ENCODE assay signal across 8 mouse cellular contexts in genomic region chr7:126975493-126975892, GRCm38 (mm10). TPM values are rescaled to one million over a fixed set of nuclear protein-coding genes. Genes with fewer than 3 reads are reported as not detected.
DNase-seq lines count a peak whose midpoint lies in the region; ATAC-seq lines count a peak whose summit lies in the region.

No protein-coding gene starts in this region.

- peak overlapping the region; percentile 82 for H3K4me2 ChIP-seq in kidney, embryonic 16.5 days (replicated peaks; ENCODE audit: low read depth, low read length)
- H3K4me2 ChIP-seq in hindbrain, embryonic 12.5 days (replicated peaks): peak overlapping the region; percentile 89

- H3K9ac ChIP-seq in kidney, embryonic 16.5 days (replicated peaks; ENCODE audit: low read length): peak overlapping the region; percentile 60
- peak overlapping the region; percentile 33; the same call in 1 of the 2 replicates for H3K9ac ChIP-seq in hindbrain, embryonic 12.5 days

- no peaks in the 10 kb centered on the region for H3K9me3 ChIP-seq in kidney, embryonic 16.5 days (ENCODE audit: low read length)
- no peaks in the 10 kb centered on the region for H3K9me3 ChIP-seq in embryonic facial prominence, embryonic 10.5 days
- no peaks in the 10 kb centered on the region for H3K9me3 ChIP-seq in hindbrain, embryonic 12.5 days (replicated peaks)

- peak; percentile 21 for ATAC-seq in kidney, embryonic 16.5 days (ENCODE audit: low FRiP score, low TSS enrichment)
- no peak; the same call in 1 of the 2 replicates for ATAC-seq in hindbrain, embryonic 12.5 days (ENCODE audit: low FRiP score)
- ATAC-seq in megakaryocyte-erythroid progenitor cell, adult 5-6 weeks (replicated peaks; ENCODE audit: low FRiP score, low TSS enrichment, poor library complexity, severe bottlenecking): no peak

- peaks cover 24% of the 10 kb centered on the region for H3K36me3 ChIP-seq in kidney, embryonic 16.5 days (ENCODE audit: insufficient read depth, low read length)
- H3K36me3 ChIP-seq in embryonic facial prominence, embryonic 10.5 days (replicated peaks): peaks cover 27% of the 10 kb centered on the region
- peaks cover 39% of the 10 kb centered on the region for H3K36me3 ChIP-seq in hindbrain, embryonic 12.5 days

- intact Hi-C loops in gastrocnemius, postnatal 14 days (cut with DNase I; ENCODE audit: low total_unique reads): no loop called here

- H3K27ac ChIP-seq in kidney, embryonic 16.5 days (ENCODE audit: low read length): peak overlapping the region; percentile 98
- peak overlapping the region; percentile 98 for H3K27ac ChIP-seq in embryonic facial prominence, embryonic 10.5 days (replicated peaks)
- peak overlapping the region; percentile 96; the same call in 1 of the 2 replicates for H3K27ac ChIP-seq in hindbrain, embryonic 12.5 days

- peak overlapping the region; percentile 99 for H3K4me3 ChIP-seq in kidney, embryonic 16.5 days (ENCODE audit: low read length)
- H3K4me3 ChIP-seq in embryonic facial prominence, embryonic 10.5 days: peak overlapping the region; percentile 94
- peak overlapping the region; percentile 79 for H3K4me3 ChIP-seq in hindbrain, embryonic 12.5 days

- peaks cover 6% of the 10 kb centered on the region for H3K4me1 ChIP-seq in kidney, embryonic 16.5 days (ENCODE audit: insufficient read depth, low read length)
- peaks cover 17% of the 10 kb centered on the region for H3K4me1 ChIP-seq in embryonic facial prominence, embryonic 10.5 days
- H3K4me1 ChIP-seq in hindbrain, embryonic 12.5 days: peaks cover 14% of the 10 kb centered on the region

- H3K27me3 ChIP-seq in kidney, embryonic 16.5 days (ENCODE audit: insufficient read depth, low read length): no peaks in the 10 kb centered on the region
- H3K27me3 ChIP-seq in embryonic facial prominence, embryonic 10.5 days (replicated peaks; ENCODE audit: low read depth, poor library complexity, severe bottlenecking): no peaks in the 10 kb centered on the region
- H3K27me3 ChIP-seq in hindbrain, embryonic 12.5 days: no peaks in the 10 kb centered on the region

- no peak for DNase-seq in kidney, adult 11 months
- DNase-seq in embryonic facial prominence, embryonic 10.5 days (ENCODE audit: low spot score): no peak
- peak; percentile 23 for DNase-seq in lung, postnatal 25 days (ENCODE audit: low spot score)
- DNase-seq in layer of hippocampus, adult 9-11 months: no peak
- DNase-seq in gastrocnemius, postnatal 14 days: no peak

- WGBS in kidney, embryonic 16.5 days: 10% methylated on average over 8 of the region's 8 CpGs
- 13% methylated on average over 8 of the region's 8 CpGs for WGBS in embryonic facial prominence, embryonic 10.5 days
- 9% methylated on average over 8 of the region's 8 CpGs for WGBS in hindbrain, embryonic 12.5 days

RNA-seq across cellular contexts. Expression of gene Cdipt, which starts 0.2 kb away (rescaled TPM):
- polyA plus RNA-seq in kidney, embryonic 16.5 days (2015; fragmentation: Nextera tagmentation; extraction: Ambion mirVana): 135 and 137 TPM in 2 replicates
- 79.9 and 85.2 TPM in 2 replicates for polyA plus RNA-seq in embryonic facial prominence, embryonic 10.5 days (2016; fragmentation: Nextera tagmentation; extraction: Ambion mirVana)
- 87.8 and 93.5 TPM in 2 replicates for polyA plus RNA-seq in hindbrain, embryonic 12.5 days (2016; fragmentation: Nextera tagmentation; extraction: Ambion mirVana)
- total RNA-seq in megakaryocyte-erythroid progenitor cell, adult 5-6 weeks (2014; fragmentation: Nextera tagmentation): 61.3 and 70.2 TPM in 2 replicates
- 31.8 and 49.8 TPM in 2 replicates for total RNA-seq in megakaryocyte-erythroid progenitor cell, adult 5-6 weeks (2017)
- total RNA-seq in gastrocnemius, postnatal 14 days (2021): 10 to 100 TPM; 34.9 to 38.5 TPM

RNA-seq across cellular contexts. Expression of gene Cdiptos, which starts 0.4 kb away (rescaled TPM):
- polyA plus RNA-seq in kidney, embryonic 16.5 days (2015; fragmentation: Nextera tagmentation; extraction: Ambion mirVana): 1.6 and 2.1 TPM in 2 replicates
- 0.50 and 0.77 TPM in 2 replicates for polyA plus RNA-seq in embryonic facial prominence, embryonic 10.5 days (2016; fragmentation: Nextera tagmentation; extraction: Ambion mirVana)
- 0.92 and 1.4 TPM in 2 replicates for polyA plus RNA-seq in hindbrain, embryonic 12.5 days (2016; fragmentation: Nextera tagmentation; extraction: Ambion mirVana)
- total RNA-seq in megakaryocyte-erythroid progenitor cell, adult 5-6 weeks (2014; fragmentation: Nextera tagmentation): not detected in 2 replicates
- 0.23 TPM in 1 of 2 replicates, not detected in the other for total RNA-seq in megakaryocyte-erythroid progenitor cell, adult 5-6 weeks (2017)
- under 1 TPM; 0.59 to 0.78 TPM for total RNA-seq in gastrocnemius, postnatal 14 days (2021)

RNA-seq across cellular contexts. Expression of gene Sez6l2, which starts 25.1 kb away (rescaled TPM):
- polyA plus RNA-seq in kidney, embryonic 16.5 days (2015; fragmentation: Nextera tagmentation; extraction: Ambion mirVana): 0.86 and 1.6 TPM in 2 replicates
- 0.77 and 1.2 TPM in 2 replicates for polyA plus RNA-seq in embryonic facial prominence, embryonic 10.5 days (2016; fragmentation: Nextera tagmentation; extraction: Ambion mirVana)
- polyA plus RNA-seq in hindbrain, embryonic 12.5 days (2016; fragmentation: Nextera tagmentation; extraction: Ambion mirVana): 13.3 and 18.2 TPM in 2 replicates
- 3.2 and 4.4 TPM in 2 replicates for total RNA-seq in megakaryocyte-erythroid progenitor cell, adult 5-6 weeks (2014; fragmentation: Nextera tagmentation)
- total RNA-seq in megakaryocyte-erythroid progenitor cell, adult 5-6 weeks (2017): 0.76 TPM in 1 of 2 replicates, not detected in the other
- 1 to 10 TPM; 7.3 to 7.5 TPM for total RNA-seq in gastrocnemius, postnatal 14 days (2021)

RNA-seq across cellular contexts. Expression of gene Asphd1, which starts 26.1 kb away (rescaled TPM):
- 0.12 and 0.24 TPM in 2 replicates for polyA plus RNA-seq in kidney, embryonic 16.5 days (2015; fragmentation: Nextera tagmentation; extraction: Ambion mirVana)
- polyA plus RNA-seq in embryonic facial prominence, embryonic 10.5 days (2016; fragmentation: Nextera tagmentation; extraction: Ambion mirVana): 0.14 and 0.15 TPM in 2 replicates
- 3.4 and 4.1 TPM in 2 replicates for polyA plus RNA-seq in hindbrain, embryonic 12.5 days (2016; fragmentation: Nextera tagmentation; extraction: Ambion mirVana)
- total RNA-seq in megakaryocyte-erythroid progenitor cell, adult 5-6 weeks (2014; fragmentation: Nextera tagmentation): not detected in 2 replicates
- not detected in 2 replicates for total RNA-seq in megakaryocyte-erythroid progenitor cell, adult 5-6 weeks (2017)
- total RNA-seq in gastrocnemius, postnatal 14 days (2021): not detected

RNA-seq across cellular contexts. Expression of gene Mvp, which starts 38.9 kb away (rescaled TPM):
- polyA plus RNA-seq in kidney, embryonic 16.5 days (2015; fragmentation: Nextera tagmentation; extraction: Ambion mirVana): 19.7 and 21.4 TPM in 2 replicates
- 4.1 TPM in 2 replicates for polyA plus RNA-seq in embryonic facial prominence, embryonic 10.5 days (2016; fragmentation: Nextera tagmentation; extraction: Ambion mirVana)
- 6.8 and 7.2 TPM in 2 replicates for polyA plus RNA-seq in hindbrain, embryonic 12.5 days (2016; fragmentation: Nextera tagmentation; extraction: Ambion mirVana)
- 5.6 and 7.9 TPM in 2 replicates for total RNA-seq in megakaryocyte-erythroid progenitor cell, adult 5-6 weeks (2014; fragmentation: Nextera tagmentation)
- 13.5 and 19.7 TPM in 2 replicates for total RNA-seq in megakaryocyte-erythroid progenitor cell, adult 5-6 weeks (2017)
- 10 to 100 TPM; 19.5 to 27.1 TPM for total RNA-seq in gastrocnemius, postnatal 14 days (2021)
